Mouse (Mus musculus): ENCODE measurements around the gene Snn. TPM values are rescaled to one million over a fixed set of nuclear protein-coding genes. Genes with fewer than 3 reads are reported as not detected.

Snn gene
- polyA plus RNA-seq, 1 experiment, result 129 TPM

DNA sequence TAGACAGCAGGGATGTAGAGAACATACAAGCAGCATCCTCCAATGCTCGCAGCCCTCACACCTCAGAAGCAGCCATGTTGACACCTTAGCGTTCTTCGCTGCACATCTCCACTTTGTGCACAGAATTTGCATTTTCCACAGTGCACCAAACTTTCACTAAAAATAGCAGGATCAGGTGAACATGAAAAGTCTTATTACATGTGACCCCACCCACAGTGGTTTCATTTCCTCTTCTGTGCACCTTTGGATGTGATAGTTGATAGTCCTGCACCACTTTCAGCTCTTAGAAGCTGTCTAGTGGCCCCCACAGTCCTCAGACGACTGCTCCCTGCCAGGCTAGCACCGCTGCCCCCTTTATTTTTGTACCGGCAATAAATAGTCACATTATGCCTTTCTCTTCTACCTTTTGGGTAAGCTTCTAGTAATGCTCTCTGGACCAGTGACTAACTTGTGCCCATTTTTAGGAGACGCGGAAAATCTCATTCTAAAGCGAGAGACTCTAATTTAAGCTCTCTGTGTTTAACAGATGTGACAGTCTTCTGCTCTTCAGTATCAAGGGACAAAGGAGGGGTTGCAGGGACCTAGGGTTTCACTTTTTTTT is 17.0 kb downstream of the Snn start:
- no peaks in the 10 kb centered on the region for H3K27me3 ChIP-seq (ENCODE audit: control insufficient read depth, insufficient read depth, low read length)
- H3K36me3 ChIP-seq (ENCODE audit: control insufficient read depth, insufficient read depth, low read length), result peaks cover 42% of the 10 kb centered on the region
- peak; percentile 77 to 95 for DNase-seq (ENCODE audit: low read depth in 1 of 2, low spot score in 2 of 2)
- peak overlapping the region; percentile 99 for H3K27ac ChIP-seq (ENCODE audit: insufficient read depth, low read length)
- WGBS, result 31% methylated on average over 9 of the region's 9 CpGs
- no peak overlapping the region for H3K4me3 ChIP-seq (ENCODE audit: extremely low read depth, insufficient read depth, insufficient read length)
- TF ChIP-seq CTCF (IDR thresholded peaks at IDR 0.05; ENCODE audit: extremely low read depth, insufficient read depth, insufficient read length, insufficient replicate concordance) (no peak), POLR2A (IDR thresholded peaks at IDR 0.05; ENCODE audit: low read depth, low read length) (peak; percentile 41)
- H3K4me1 ChIP-seq (ENCODE audit: control insufficient read depth, insufficient read depth, insufficient read length), result peaks cover 46% of the 10 kb centered on the region

DNA sequence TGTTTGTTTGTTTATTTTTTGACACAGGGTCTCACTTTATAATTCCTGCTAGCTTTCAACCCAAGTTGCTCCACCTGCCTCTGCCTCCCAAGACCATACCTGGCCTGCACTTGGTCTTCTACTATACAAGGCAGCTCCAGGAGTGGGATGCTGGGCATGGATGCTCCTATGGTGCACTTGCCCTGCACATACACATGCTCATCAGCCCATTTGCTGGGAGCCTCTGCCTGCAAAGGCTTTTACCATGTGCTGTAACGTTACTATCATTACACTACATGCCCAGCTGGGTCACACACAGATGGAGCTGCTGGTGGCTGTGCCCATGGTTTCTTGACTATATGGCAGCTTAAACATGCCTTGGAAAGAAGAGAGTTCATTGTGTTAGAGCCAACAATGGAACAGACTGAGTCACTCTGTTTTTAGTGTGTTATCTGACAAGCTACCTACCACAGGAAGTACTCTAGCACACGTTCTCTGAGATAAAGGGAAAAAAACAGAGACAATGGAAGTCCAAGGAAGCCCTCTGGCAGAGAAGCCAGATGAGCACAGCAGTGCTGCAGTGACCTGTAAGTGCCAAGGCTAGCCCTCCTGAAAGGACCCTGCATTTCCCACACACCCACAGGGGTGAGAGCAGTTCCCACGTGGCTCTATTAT is 17.6 kb downstream of the Snn start:
- Histone ChIP-seq H3K4me1 (ENCODE audit: control insufficient read depth, insufficient read depth, insufficient read length) (peaks cover 41% of the 10 kb centered on the region), H3K27ac (ENCODE audit: insufficient read depth, low read length) (peak overlapping the region; percentile 99), H3K27me3 (ENCODE audit: control insufficient read depth, insufficient read depth, low read length) (no peaks in the 10 kb centered on the region), H3K4me3 (ENCODE audit: extremely low read depth, insufficient read depth, insufficient read length) (no peak overlapping the region), H3K36me3 (ENCODE audit: control insufficient read depth, insufficient read depth, low read length) (peaks cover 37% of the 10 kb centered on the region)
- WGBS, result 30% methylated on average over 3 of the region's 3 CpGs
- DNase-seq (ENCODE audit: low read depth in 1 of 2, low spot score in 2 of 2), result no peak
- TF ChIP-seq CTCF (IDR thresholded peaks at IDR 0.05; ENCODE audit: extremely low read depth, insufficient read depth, insufficient read length, insufficient replicate concordance), result no peak
- TF ChIP-seq POLR2A (IDR thresholded peaks at IDR 0.05; ENCODE audit: low read depth, low read length), result no peak

DNA sequence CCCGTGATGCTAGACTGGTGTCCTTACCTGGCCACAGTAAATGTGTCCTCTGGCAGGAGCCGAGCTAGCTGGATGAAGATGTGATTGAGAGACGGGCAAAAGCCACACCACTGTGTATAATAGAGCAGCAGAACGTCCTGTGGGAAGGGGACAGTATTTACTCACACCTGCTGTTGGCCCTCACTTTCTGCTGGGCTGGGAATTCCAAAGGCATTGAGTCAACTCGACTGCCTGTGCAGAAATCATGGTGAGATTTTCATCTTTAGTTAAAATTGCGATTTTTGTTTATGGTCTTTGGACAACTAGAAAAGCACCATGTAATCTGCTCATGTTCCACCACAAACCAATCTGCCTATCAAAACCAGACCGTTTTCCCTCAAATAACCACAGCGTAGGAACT is 23.4 kb downstream of the Snn start:
- TF ChIP-seq POLR2A (IDR thresholded peaks at IDR 0.05; ENCODE audit: low read depth, low read length), result no peak
- no peak for TF ChIP-seq CTCF (IDR thresholded peaks at IDR 0.05; ENCODE audit: extremely low read depth, insufficient read depth, insufficient read length, insufficient replicate concordance)
- H3K27me3 ChIP-seq (ENCODE audit: control insufficient read depth, insufficient read depth, low read length), result no peaks in the 10 kb centered on the region
- no peak overlapping the region for H3K27ac ChIP-seq (ENCODE audit: insufficient read depth, low read length)
- no peak overlapping the region for H3K4me3 ChIP-seq (ENCODE audit: extremely low read depth, insufficient read depth, insufficient read length)
- H3K36me3 ChIP-seq (ENCODE audit: control insufficient read depth, insufficient read depth, low read length), result peaks cover 40% of the 10 kb centered on the region
- no peak for DNase-seq (ENCODE audit: low read depth in 1 of 2, low spot score in 2 of 2)
- WGBS, result 91% methylated on average over 8 of the region's 8 CpGs
- H3K4me1 ChIP-seq (ENCODE audit: control insufficient read depth, insufficient read depth, insufficient read length), result peaks cover 11% of the 10 kb centered on the region

DNA sequence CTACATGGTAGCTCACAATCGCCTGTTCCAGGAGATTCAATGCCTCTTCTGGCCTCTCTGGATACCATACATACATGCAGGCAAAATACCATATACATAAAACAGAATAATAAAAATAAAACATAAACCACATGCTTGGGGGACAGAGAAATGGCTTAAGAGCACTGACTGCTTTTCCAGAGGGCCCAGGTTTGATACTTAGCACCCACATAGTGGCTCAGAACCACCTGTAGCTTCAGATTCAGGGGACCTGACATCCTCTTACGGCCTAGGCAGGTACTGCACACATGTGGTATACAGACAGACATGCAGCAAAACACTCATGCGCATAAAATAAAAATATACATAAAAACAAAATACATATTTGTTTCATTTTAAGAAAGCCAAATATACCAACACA is 25.6 kb downstream of the Snn start:
- no peaks in the 10 kb centered on the region for H3K27me3 ChIP-seq (ENCODE audit: control insufficient read depth, insufficient read depth, low read length)
- peaks cover 43% of the 10 kb centered on the region for H3K36me3 ChIP-seq (ENCODE audit: control insufficient read depth, insufficient read depth, low read length)
- H3K4me1 ChIP-seq (ENCODE audit: control insufficient read depth, insufficient read depth, insufficient read length), result peaks cover 22% of the 10 kb centered on the region
- H3K27ac ChIP-seq (ENCODE audit: insufficient read depth, low read length), result no peak overlapping the region
- DNase-seq (ENCODE audit: low read depth in 1 of 2, low spot score in 2 of 2), result no peak
- 98% methylated on average over 3 of the region's 3 CpGs for WGBS
- H3K4me3 ChIP-seq (ENCODE audit: extremely low read depth, insufficient read depth, insufficient read length), result no peak overlapping the region
- no peak for TF ChIP-seq POLR2A (IDR thresholded peaks at IDR 0.05; ENCODE audit: low read depth, low read length)
- no peak for TF ChIP-seq CTCF (IDR thresholded peaks at IDR 0.05; ENCODE audit: extremely low read depth, insufficient read depth, insufficient read length, insufficient replicate concordance)

DNA sequence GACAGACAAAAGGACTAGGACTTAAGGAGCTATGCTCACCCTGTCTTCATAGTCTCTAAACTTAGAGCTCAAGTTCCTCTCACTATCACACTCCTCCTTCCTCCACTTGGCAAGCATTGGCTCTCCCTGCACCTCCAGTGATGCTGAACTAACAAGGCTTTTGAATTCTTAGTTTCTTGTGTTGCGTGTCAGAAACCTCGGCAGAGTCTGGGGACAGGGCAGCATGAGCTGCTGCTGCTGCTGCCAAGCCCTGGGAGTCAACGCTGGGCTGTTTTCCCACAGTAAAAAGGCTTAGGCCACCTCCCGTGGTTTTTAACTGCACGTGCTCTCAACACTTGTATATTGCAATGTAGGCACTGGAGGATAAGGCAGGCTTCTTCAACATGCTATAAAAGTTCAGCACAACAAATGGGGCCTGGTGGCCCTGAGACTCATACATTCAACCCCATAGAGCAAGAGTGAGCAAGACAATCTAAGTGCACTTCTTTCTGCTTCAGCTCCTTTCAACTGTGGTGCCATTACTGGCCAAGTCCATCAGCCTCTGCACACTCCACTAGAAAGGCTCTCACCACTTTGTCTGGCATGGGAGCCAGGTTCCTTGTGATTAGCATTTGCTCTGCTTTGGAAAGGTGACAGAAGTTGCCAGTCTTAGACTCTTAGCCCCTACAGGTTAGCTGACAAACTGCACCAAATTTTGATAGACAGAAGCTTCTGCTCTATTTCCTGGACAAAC is 26.3 kb downstream of the Snn start:
- DNase-seq (ENCODE audit: low read depth in 1 of 2, low spot score in 2 of 2), result no peak
- H3K27me3 ChIP-seq (ENCODE audit: control insufficient read depth, insufficient read depth, low read length), result no peaks in the 10 kb centered on the region
- H3K27ac ChIP-seq (ENCODE audit: insufficient read depth, low read length), result peak overlapping the region; percentile 13
- WGBS, result 84% methylated on average over 5 of the region's 5 CpGs
- peaks cover 25% of the 10 kb centered on the region for H3K4me1 ChIP-seq (ENCODE audit: control insufficient read depth, insufficient read depth, insufficient read length)
- H3K4me3 ChIP-seq (ENCODE audit: extremely low read depth, insufficient read depth, insufficient read length), result no peak overlapping the region
- TF ChIP-seq POLR2A (IDR thresholded peaks at IDR 0.05; ENCODE audit: low read depth, low read length), result no peak
- peaks cover 43% of the 10 kb centered on the region for H3K36me3 ChIP-seq (ENCODE audit: control insufficient read depth, insufficient read depth, low read length)

DNA sequence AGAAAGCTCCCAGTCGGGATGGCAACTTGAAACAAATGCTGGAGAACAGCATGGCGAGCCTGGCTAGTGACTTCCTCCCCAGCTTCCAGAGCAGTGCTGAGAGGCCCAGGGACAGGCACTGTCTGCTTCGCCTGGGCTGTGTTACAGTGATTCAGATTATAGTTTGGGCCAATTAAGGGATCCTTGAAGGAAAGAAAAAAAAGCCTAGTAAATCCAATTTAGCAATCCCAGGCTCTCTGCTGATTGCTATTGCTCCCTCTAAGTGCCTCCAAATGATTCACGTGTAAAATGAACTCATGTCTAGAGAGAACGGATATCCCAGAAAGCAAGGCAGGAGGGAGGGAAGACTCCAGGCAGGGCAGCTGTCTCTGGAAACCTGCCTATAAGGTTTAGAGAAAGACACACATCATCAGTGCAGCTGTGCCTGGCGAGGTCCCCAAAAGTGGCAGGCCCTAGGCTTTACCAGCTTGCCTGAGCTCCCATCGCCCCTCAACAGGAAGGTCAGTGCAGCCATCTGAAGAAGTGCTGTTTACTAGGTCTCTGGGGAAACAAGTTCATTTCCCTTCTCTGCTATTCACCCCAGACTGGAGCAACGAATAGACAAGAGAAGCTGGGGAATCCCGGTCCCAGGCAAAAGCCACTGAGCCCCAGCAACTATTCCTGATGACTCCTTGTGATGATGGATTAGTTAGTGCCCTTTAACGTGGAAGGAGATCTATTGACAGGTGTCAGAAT is 30.3 kb downstream of the Snn start:
- Histone ChIP-seq H3K4me1 (ENCODE audit: control insufficient read depth, insufficient read depth, insufficient read length) (peaks cover 34% of the 10 kb centered on the region; the same call in 1 of the 2 replicates), H3K27me3 (ENCODE audit: control insufficient read depth, insufficient read depth, low read length) (no peaks in the 10 kb centered on the region), H3K4me3 (ENCODE audit: extremely low read depth, insufficient read depth, insufficient read length) (no peak overlapping the region), H3K27ac (ENCODE audit: insufficient read depth, low read length) (peak overlapping the region; percentile 95), H3K36me3 (ENCODE audit: control insufficient read depth, insufficient read depth, low read length) (peaks cover 24% of the 10 kb centered on the region)
- peak in 1 of 2 experiments; percentile 72 for DNase-seq (ENCODE audit: low read depth in 1 of 2, low spot score in 2 of 2)
- TF ChIP-seq CTCF (IDR thresholded peaks at IDR 0.05; ENCODE audit: extremely low read depth, insufficient read depth, insufficient read length, insufficient replicate concordance) (no peak), POLR2A (IDR thresholded peaks at IDR 0.05; ENCODE audit: low read depth, low read length) (no peak)
- 49% methylated on average over 10 of the region's 10 CpGs for WGBS
